Mouse (Mus musculus): ENCODE measurements at regions not wholly inside any gene's neighbourhood (a gene's known extent, or its start where the extent isn't known, plus 50 kb on each side); places are given as distances from the start of the nearest gene placed in this dataset.
A peak's percentile ranks its signal among the peaks of the same experiment; 100 is the strongest.

DNA sequence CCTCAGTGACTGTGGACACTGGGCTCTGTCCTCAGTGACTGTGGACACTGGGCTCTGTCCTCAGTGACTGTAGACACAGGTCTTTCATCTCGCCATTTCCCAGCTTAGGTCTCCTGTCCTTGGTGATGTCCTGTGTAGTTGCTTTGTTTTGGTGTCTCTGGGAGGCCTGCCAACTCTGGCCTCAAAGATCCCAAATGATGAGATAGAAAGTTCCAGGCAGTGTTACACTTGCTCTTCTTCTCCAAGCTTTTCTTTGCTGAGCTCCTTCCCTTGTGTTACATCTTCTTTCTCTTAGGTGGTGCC lies 71.0 kb upstream of the Ifne start:
- no peak for ATAC-seq (replicated peaks; ENCODE audit: low FRiP score, poor library complexity, severe bottlenecking)

DNA sequence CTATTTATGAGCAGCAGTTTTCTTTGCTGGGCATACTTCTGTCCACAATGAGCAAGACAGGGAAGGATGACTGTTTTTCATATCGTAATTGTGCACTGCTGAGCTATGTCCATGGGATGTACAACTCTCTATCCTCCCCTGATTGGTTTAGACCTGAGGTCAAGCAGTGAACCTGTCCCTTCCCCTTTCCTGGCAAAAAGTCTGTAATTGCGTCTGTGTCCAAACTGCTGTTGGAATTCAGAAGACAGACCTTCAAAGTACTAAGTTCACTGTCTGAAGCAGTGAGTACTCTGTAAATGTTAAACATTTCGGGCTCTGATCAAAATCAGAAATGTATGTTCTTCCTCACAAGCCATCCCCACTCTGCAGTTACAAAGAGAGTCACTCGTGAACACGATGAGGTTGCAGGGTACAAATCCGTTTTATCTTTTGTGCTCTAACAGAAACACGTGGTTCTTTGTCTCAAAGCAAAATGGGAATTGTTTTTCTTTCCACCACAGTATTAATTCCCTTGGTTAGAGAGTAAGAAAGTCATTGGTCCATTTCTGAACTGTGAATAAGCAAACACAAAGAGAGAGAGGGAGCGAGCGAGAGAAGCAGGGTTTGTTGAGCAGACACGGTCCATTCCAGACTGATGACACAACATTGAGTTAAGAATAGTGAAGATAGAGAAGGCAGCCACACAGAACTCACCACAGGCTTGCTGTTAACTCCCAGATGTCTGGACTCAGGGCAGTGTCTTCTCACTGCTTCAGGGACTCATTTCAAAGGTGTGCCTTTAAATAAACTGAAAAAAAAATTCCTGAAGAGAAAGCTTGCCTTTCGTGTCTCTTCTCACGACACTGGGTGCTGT lies 70.4 kb upstream of the Ifne start:
- ATAC-seq (replicated peaks; ENCODE audit: low FRiP score, poor library complexity, severe bottlenecking): no peak

DNA sequence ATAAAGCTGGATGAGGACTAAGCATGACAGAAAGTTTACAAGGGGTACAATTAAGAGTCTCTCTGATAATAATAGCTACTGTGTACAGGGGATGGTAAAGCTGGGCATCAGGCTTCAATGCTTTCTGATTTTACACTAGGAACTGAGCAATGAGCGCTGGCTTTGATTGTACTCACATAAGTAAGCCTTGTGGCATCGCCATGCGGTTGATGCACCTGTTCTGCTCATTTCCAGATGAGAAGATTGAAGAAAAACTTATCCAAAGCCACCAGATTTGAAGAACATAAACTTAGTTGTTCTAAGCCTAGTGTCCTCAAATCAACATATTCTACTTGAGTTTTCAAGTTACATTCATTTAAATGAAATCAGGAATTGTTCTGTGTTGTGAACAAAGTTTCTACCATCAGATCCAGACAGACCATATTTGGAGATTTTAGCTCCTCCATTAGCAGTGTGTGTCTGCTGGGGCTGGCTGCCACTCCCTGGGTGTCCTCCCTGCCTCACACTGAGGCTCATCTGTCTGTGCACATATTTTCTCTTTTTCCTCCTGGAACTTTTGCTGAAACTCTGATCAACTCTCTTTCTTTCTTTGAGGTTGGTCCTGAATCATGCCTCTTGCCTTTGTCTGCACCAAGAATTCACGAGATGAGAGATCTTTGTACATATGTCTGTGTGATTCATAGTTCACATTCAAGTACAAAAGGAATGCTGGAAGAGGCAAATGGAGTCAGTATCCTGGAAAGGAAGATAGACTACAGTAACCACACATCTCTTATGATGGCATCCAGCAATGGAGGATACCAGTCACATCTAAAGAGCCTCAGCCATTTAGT lies 68.2 kb upstream of the Ifne start:
- no peak for ATAC-seq (replicated peaks; ENCODE audit: low FRiP score, poor library complexity, severe bottlenecking)

DNA sequence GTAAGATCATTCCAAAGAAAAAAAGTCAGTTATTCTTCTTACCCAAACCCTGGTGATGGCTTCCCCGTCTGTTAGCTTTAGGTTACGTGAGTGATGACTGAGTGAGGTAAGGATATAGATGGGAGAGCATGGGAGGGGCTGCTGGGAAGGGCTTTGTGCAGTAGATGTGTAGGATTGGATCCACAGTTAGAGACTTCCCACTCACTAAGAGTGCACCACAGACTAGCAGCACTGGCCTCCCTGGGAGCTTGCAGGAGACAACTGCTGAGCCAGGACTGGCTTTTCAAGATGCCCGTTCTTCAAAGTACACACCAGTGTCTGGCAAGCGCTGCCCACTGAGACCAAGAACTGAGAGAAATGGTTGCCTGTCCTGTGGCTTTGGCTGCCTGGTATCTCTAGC lies 62.0 kb upstream of the Ifne start:
- no peak for ATAC-seq (replicated peaks; ENCODE audit: low FRiP score, poor library complexity, severe bottlenecking)

DNA sequence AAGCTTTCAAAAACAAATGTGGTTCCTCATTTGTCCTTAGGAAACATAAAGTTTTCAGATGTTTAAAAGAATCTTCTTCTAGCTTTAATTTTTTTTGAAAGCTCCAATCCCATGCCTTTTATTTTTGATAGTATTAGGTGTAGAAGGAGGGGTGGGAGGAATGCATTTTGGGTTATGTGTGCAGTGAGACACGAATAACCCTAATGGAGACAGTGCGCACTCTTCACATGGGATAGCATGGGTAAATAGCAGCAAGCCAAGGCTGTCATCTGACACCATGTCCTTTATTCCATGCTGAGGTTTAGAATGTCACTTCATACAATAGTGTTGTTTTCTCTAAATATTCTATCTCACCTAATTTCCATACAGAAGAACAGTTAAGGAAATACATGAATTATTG lies 60.7 kb upstream of the Ifne start:
- ATAC-seq (replicated peaks; ENCODE audit: low FRiP score, poor library complexity, severe bottlenecking): no peak

DNA sequence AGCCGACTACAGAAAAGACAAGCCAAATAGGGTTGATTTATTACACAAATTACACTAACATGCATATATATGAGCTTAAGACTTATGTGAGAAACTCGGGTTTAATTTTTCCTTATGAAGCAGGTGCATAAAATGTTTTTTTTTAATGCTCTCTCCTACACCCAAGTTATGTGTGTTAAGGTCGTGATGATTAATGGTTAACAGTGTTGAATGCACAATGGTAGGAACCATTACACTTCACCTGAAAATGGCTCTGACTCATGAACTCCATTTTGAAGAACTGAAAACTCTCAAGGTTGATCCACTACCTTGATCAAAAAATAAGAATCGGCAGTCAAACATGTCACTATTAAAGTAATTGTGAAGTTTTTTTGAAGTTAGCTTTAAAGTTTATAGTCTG lies 59.4 kb upstream of the Ifne start:
- no peak for ATAC-seq (replicated peaks; ENCODE audit: low FRiP score, poor library complexity, severe bottlenecking)

DNA sequence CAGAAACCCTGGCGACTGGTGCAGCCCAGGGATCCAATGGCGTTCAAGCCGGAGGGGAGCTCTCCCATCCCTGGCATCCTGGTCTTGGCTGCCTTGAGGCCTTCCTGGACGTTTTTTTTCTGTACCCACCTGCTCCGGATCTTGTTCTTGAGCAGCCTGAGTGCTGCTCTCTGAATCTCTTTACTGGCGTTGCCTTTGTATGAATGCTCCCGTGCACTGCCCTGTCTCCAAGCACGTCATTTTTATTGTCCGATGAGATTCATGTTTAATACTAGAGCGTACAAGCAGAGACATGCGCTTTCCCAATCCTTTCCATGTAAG lies 58.7 kb upstream of the Ifne start:
- ATAC-seq (replicated peaks; ENCODE audit: low FRiP score, poor library complexity, severe bottlenecking): no peak

DNA sequence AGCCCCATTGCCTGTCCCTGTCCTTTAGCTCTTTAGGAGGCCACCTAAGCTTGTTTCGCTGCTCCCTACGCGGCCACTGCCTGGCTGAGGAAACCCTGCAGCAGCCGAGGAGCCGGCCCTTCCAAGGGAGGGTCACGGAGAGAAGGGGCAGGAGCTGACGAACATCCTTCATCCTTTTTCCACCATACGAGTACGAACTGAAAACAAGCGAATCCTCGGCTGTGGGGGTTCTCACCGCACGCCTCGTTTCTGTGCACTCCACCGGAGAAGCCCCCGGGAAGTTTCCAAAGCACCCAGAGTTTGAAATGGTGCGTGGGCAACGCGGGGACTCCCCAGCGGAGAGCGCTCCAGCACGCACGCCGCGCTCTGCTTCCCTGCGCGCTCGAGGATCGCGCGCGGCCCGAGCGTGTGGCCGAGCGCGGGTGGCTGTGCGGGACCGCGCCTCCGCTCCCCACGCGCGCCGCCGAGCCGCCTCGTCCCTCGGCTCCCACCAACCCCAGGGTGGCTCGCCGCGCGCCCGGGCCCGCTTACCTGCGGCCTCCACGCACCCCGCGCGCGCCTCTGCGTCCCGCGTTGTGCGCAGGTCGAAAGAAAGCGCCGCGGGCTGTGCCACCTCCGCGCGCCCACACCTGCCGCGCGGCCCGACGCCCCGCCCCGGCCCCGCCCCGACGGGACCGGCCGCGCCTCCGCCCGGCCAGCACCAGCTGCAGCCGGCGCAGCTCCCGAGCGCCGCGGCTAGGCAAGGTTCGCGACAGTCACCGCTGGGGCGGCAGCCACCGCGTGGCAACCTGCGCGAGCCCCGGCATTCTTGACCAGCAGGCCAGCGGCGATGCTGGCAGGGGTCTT lies 58.1 kb upstream of the Ifne start:
- peak; percentile 61 for ATAC-seq (replicated peaks; ENCODE audit: low FRiP score, poor library complexity, severe bottlenecking)

DNA sequence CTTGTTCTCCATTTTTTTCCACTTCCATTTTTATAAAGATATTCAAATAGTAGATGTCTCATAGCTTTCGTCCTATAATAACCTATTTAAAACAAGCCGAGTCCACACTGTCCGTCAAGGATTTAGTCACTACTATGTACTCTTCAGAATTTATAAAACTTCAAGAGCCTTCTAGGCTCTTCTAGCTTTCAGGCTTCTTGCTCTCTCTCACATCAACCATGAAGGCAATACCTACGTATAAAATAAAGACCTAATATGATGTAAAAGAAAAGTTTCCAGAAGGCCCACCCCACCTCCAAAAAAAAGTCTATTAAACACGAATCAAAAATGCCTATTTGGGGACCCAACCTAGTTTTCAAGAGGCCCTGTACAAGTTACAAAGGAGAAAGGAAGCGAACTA lies 57.0 kb upstream of the Ifne start:
- ATAC-seq (replicated peaks; ENCODE audit: low FRiP score, poor library complexity, severe bottlenecking): no peak

DNA sequence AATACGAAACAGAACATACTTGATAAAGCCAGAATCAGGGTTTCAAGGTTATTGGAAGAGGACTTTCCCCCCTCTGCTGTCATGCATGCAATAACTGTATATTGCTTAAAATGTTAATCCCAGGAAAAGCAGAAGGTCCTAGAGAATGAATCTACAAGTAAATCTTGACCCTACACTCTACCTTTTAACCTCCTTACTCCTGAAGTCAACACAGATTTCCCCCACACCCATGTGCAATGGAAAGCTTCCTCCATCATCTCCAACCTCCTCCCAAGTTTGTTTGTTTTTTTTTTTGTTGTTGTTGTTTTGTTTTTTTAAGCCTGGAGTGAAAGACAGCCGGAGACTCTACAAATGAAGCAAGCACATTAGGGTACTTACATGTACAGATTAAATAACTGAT lies 55.9 kb upstream of the Ifne start:
- ATAC-seq (replicated peaks; ENCODE audit: low FRiP score, poor library complexity, severe bottlenecking): no peak

DNA sequence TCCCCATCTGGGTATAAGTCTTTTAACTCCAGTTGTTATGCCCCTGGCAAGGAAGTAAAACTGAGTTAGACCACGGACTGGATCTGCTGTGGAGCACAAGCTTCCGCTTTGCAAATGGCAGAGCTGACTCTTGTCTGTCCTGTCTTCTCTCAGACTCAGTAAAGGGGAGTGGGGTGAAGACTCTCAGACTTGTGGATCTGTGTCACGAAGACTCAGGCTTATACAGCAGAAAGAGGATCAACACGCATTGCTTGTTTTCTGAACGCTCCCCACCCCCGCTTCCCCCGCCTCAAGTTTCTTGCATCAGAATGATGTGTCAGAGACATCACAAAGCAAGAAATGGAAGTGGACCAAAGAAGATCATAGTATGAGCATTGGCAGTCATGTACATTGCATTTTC lies 55.3 kb upstream of the Ifne start:
- no peak for ATAC-seq (replicated peaks; ENCODE audit: low FRiP score, poor library complexity, severe bottlenecking)

DNA sequence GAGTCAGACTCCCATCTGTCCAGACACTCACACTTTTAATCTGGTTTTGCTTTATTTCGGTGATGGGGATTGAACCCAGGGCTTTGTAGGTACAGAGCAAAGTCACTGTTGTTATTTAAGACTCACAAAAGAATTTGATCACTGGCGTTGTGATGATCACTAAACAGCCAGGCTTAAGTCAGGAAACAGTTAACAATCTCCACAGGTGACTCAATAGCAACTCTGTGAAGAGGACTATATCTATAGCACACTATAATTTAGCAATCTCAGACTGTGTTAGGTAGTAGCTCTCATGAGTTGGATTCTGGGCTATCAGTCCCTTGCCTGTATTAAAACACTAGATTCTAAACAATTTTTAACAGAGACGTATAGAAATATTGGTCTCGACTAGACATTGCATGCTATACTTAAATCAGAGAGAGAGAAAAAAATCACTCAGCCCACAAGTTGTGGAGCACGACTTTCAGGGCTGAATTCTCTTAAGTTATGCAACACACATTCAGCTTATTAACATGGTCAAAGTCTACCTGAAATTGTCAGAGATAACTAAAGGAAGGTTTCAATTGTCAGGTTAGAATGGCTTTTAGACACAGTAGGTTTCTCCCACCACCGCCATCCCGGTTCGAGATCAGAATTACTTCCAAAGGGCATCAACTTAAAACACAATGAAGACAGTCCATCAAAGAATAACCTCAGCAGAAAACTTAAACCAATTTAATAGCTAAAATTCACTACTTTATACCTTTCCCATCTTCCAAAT lies 54.4 kb upstream of the Ifne start:
- ATAC-seq (replicated peaks; ENCODE audit: low FRiP score, poor library complexity, severe bottlenecking): no peak

DNA sequence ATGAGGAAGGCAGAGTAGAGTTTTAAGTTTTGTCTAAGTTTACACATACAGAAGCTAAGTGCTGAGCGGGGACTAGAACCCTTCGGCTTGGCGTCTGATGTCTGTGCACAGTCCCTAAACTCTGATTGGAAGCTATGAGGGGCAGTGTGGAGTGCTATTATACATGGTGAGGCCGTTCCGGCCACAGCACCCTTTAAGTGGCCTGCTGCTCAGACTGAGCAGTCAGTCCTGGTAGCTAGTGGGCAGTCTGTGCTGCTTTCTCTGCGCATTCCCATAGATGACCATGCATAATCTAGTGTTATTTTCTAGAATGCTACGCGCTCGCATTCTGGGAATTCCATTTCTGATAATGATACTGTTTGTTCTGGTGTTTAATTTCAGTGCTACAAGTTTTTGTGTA lies 51.2 kb upstream of the Ifne start:
- ATAC-seq (replicated peaks; ENCODE audit: low FRiP score, poor library complexity, severe bottlenecking): no peak
